Mouse (Mus musculus): ENCODE measurements around the gene Usp22.

Usp22 gene

GRCm38 (mm10) chr11:61108911-61109361 is 65.9 kb downstream of the Usp22 start:
- no peak for DNase-seq (ENCODE audit: extremely low read depth, low read depth, low spot score)

GRCm38 (mm10) chr11:61104241-61104901 is 70.5 kb downstream of the Usp22 start:
- DNase-seq (ENCODE audit: extremely low read depth, low read depth, low spot score): peak; percentile 13

GRCm38 (mm10) chr11:61102397-61103339 is 72.2 kb downstream of the Usp22 start:
- DNase-seq (ENCODE audit: extremely low read depth, low read depth, low spot score): no peak

Data from fat pad, adult 2 months (tissue).